Mouse (Mus musculus) 416B (cell line): ENCODE results near the gene Msi2.
A peak's percentile ranks its signal among the peaks of the same experiment; 100 is the strongest.

ENCODE experiments used
- DNase-seq: peaks from one replicate; pipeline ENCODE4 v3.0.0; 2011; ENCODE audit warnings: low read depth

Msi2 gene

DNA sequence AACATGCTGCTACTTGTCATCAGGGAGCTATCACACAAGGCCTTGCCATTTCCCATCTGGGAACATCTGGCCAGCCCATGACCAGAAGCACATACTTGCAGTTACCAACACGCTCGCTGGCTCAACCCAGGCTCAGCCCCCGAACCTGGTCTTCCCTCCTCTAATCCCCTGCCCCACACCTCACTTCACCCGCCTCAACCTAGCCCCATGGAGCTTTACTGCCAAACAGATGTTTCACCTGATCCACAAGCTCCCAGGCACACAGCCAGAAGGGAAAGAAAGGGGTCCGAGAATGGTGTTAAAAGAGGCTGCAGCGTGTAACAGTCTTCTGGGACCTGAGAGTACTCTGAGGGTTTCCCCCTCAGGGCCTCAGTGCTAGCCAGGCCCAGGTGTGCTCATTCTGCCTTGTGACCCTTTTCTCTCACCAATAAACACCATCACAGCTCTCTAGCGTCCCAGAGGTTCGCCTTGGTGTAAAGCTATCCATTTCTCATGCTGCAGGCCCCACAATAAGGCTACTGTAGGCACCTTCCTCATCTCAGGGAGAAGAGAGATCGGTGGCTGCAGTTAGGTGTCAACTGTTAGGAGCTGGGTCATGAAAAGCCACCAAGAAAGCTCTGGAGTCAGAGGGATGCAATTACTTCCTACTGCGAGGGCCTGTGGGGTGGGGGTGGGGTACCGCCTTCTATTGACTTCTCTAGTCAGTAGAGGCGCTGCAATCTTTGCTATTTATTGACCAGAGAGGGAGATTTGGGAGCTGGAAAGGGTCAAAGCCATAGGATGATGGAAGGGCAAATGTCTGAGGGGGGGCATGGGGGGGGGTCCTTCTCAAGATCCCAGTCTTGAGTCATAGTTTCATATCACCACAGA, 276.2 kb downstream of the Msi2 start:
- DNase-seq: no peak

DNA sequence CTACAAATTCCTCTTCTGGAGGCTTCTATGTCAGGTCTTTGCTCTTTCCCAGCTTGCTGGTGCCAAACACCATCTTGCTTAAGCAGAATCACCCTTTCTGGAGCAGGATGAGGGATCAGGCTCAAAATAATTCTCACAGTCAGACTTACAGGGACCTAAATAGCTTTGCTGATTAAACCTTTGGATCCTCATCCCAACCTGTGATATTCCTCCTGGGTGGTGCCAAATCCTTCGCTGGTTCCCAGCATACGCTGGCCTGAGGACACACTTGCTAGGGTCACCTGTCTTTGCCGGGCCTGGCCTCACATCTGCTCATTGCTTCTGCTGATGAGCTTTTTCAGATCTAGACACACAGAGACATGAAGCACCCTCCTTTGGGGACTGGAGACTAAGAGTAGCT, 279.7 kb downstream of the Msi2 start:
- DNase-seq: no peak

GRCm38 (mm10) chr11:88436596-88436995, 281.7 kb downstream of the Msi2 start:
- no peak for DNase-seq

GRCm38 (mm10) chr11:88435543-88435942, 282.8 kb downstream of the Msi2 start:
- no peak for DNase-seq

- DNase-seq: no peak
Measured at GRCm38 (mm10) chr11:88431363-88432269, 286.7 kb downstream of the Msi2 start.

GRCm38 (mm10) chr11:88430292-88430691, 288.0 kb downstream of the Msi2 start:
- peak; percentile 25 for DNase-seq

GRCm38 (mm10) chr11:88429680-88430079, 288.6 kb downstream of the Msi2 start:
- peak; percentile 8 for DNase-seq

DNA sequence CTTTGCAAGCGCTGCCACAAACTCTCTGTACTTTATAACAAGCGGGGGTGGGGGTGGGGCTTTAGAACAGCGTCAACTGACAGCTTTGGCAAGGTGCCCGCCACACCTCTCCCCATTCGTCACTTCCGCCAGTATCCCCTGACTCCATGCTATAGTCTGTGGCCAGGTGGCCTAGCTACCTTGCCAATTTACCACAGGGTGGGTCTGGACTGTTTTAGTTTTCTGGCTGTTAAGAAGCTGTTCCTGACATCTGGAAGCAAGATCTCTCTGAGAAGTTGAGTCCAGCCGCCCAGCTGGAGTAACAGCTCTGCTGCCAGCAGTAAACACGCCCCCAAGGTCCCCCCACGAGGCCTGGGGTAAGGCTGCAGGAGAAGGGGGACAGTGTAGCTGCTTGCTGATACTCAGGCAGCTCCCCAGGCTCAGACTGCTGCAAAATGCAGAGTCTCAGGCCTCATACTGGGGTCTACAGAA, 292.6 kb downstream of the Msi2 start:
- no peak for DNase-seq

GRCm38 (mm10) chr11:88424034-88424767, 294.1 kb downstream of the Msi2 start:
- no peak for DNase-seq

DNA sequence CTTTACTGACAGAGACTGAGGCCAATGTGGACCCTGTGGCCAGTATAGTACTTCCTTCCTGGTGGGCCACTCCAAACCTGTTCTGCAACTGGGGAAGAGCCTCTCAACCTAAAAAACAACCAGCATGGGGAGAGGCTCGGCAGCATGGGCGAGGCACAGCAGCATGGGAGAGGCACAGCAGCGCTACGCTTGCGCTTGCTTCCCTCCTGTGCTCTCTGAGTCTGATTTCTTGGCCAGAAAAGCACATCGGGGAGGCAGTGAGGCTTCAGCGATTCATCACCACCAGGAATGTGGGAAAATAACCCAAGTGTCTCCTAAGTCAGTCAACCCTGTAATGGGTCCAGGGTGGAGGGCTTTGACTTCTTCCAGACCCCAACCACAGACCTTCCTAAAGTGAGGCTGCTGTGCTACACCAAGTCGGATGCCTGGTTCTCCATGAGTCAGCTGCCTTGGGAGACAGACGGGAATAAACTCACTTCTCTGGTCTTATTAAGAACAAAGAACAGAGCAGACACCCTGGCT, 297.2 kb downstream of the Msi2 start:
- DNase-seq: no peak

GRCm38 (mm10) chr11:88419657-88420366, 298.5 kb downstream of the Msi2 start:
- DNase-seq: no peak

- no peak for DNase-seq
Measured at GRCm38 (mm10) chr11:88419064-88419463, 299.2 kb downstream of the Msi2 start.

GRCm38 (mm10) chr11:88414157-88414870, 304.0 kb downstream of the Msi2 start:
- DNase-seq: no peak

DNA sequence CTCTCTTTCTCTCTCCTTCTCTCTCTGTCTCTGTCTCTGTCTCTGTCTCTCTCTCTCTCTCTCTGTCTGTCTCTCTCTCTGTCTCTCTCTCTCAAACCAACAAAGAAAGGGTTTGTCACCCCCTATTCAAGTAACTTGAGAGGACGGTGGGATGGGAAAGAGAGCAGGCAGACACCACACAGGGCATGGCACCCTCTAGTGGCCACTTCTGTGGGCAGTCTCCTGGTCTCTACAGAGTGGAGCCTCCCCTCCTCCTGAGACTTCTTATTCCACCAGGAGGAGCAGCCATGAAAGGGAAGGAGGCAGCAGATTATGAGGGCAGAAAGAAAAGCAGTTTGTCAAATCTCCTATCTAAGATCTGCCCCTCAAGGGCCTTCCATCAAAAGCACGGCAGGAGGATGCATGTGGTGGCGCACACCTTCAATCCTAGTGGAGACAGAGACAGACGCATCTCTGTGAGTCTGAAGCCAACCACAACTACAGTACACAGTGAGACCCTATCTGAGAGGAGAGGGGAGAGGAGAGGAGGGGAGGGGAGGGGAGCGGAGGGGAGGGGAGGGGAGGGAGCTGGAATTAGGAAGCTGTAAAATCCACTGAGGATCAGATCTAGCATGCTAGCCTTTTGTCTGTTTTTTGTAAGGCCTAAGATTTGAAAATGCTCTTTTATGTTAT, 305.8 kb downstream of the Msi2 start:
- peak; percentile 28 for DNase-seq

- DNase-seq: no peak
Measured at GRCm38 (mm10) chr11:88408305-88408704, 310.0 kb downstream of the Msi2 start.

DNA sequence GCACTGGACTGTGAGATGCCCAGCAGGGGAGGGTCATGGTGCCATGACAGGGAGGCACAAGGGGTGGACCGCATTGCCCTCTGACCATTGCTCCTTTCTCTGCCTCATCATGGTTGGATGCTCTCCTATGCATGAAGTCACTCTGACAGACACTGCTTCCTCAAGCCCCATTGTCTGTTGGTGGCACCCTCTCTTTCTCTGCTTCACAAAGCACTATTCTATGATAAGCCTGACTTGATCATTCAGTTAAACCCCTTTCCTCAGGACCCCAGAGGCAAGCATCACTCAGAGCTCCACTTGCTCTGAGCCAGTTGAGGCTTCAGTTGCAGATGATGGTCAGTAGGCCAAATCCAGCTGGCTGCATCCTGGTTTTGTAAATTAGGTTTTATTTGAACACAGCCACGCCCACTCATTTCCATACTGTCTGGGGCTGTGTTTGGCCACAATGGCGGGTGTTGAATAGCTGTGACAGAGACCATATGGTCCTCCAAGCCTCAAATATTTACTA, 311.9 kb downstream of the Msi2 start:
- DNase-seq: no peak

DNA sequence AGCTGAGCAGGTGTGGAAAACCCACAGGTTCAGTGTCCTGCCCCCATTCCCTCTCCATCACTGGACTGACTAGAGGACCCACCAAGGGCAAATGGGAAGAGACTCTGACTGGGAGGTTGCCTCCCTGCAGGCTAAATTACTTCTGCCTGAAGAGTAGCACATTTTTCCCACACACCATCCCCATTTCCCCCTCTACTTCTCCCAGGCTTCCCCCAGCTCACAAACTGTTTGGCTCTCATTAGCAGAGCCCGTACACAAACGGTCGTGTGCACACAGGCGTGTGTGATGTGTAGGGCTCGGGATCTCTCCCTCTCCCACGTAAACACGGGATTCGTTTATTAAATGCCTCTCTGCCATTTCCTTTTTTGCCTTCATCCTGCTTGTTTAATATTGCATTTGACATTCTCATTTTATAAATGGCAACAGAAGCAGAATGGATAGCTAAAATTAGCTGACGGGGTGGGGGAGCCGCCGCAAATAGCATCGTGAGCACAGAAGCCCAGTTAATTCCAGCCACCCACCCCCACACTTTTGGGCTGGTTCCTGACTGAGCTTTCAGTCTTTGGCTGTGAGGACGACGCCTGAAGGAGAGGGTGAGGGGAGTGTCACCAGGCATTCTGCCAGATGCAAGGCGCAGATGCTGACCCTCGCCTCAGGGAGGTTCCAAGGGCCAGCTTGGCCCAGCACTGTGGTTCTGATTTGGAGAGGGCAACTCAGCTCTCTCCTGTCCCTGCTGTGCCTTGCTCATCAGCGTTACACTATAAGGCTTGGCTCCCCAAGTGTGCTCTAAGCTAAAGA, 313.3 kb downstream of the Msi2 start:
- no peak for DNase-seq

GRCm38 (mm10) chr11:88404247-88404677, 314.1 kb downstream of the Msi2 start:
- DNase-seq: no peak

DNA sequence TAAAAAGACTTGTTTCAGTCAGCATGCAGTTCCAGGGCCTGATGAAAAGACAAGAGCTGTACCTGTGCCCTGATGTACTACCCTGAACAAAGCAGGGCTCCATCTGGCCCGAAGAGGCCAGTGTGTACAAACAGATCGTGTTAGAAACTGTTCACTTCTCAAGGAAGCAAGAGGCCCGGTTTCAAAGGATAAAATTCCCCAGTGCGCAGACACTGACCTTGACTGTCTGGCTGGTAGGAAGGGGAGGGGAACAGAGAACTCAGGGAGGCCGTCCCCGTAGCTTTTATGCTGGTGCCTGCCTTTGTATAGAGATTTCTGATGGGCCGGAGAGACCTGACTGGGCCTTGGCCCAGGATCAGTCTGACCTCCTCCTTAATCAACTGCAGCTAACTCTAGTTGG, 316.0 kb downstream of the Msi2 start:
- no peak for DNase-seq
